Mouse (Mus musculus) midbrain, embryonic 15.5 days (tissue): Measurements from ENCODE around the gene Tie1. TPM values are rescaled to one million over a fixed set of nuclear protein-coding genes. Genes with fewer than 3 reads are reported as not detected.

Experiments used
- ATAC-seq: fragments of 200-750 bp; cut with Nextera tagmentation; replicated peaks from 2 replicates; pipeline ENCODE4 v1.8.0; 2017; ENCODE audit warnings: moderate TSS enrichment
- H3K27ac ChIP-seq: fragments of 300-500 bp; sonication (generic); 2 replicates; pipeline ENCODE4 v1.5.1; 2015; ENCODE audit warnings: mild to moderate bottlenecking, inconsistent platforms
- H3K27me3 ChIP-seq: fragments of 300-500 bp; sonication (generic); replicated peaks from 2 replicates; pipeline ENCODE4 v1.6.1; 2015; ENCODE audit warnings: inconsistent platforms
- H3K36me3 ChIP-seq: fragments of 300-500 bp; sonication (generic); replicated peaks from 2 replicates; pipeline ENCODE4 v1.6.1; 2015; ENCODE audit warnings: inconsistent platforms
- H3K4me1 ChIP-seq: fragments of 300-500 bp; sonication (generic); 2 replicates; pipeline ENCODE4 v1.6.1; 2015; ENCODE audit warnings: inconsistent platforms
- H3K4me2 ChIP-seq: fragments of 300-500 bp; sonication (generic); 2 replicates; pipeline ENCODE4 v1.6.1; 2015; ENCODE audit warnings: inconsistent platforms, mild to moderate bottlenecking, moderate library complexity
- H3K4me3 ChIP-seq: fragments of 300-500 bp; sonication (generic); 2 replicates; pipeline ENCODE4 v1.5.1; 2015; ENCODE audit warnings: mild to moderate bottlenecking, inconsistent platforms
- H3K9ac ChIP-seq: fragments of 300-500 bp; sonication (generic); 2 replicates; pipeline ENCODE4 v1.6.1; 2015; ENCODE audit warnings: mild to moderate bottlenecking, inconsistent platforms
- H3K9me3 ChIP-seq: fragments of 300-500 bp; sonication (generic); 2 replicates; pipeline ENCODE4 v1.6.1; 2016; ENCODE audit warnings: inconsistent platforms
- WGBS: fragments of 180-500 bp; shearing (Covaris S2); methylation state at CpG from one replicate; pipeline ENCODE4 v1.1.7; 2015; ENCODE audit warnings: mixed read lengths; 5-methylcytosine and 5-hydroxymethylcytosine counted together
- polyA plus RNA-seq: library from polyadenylated mRNA; unstranded; fragments of >200 nt; fragmentation: Nextera tagmentation; extraction: Ambion mirVana; gene quantifications from 2 replicates; pipeline ENCODE4 v1.2.1, GENCODE M21; 2015

Gene Tie1
- polyA plus RNA-seq, 1 experiment from 2014 or later, result 16.8 TPM

DNA sequence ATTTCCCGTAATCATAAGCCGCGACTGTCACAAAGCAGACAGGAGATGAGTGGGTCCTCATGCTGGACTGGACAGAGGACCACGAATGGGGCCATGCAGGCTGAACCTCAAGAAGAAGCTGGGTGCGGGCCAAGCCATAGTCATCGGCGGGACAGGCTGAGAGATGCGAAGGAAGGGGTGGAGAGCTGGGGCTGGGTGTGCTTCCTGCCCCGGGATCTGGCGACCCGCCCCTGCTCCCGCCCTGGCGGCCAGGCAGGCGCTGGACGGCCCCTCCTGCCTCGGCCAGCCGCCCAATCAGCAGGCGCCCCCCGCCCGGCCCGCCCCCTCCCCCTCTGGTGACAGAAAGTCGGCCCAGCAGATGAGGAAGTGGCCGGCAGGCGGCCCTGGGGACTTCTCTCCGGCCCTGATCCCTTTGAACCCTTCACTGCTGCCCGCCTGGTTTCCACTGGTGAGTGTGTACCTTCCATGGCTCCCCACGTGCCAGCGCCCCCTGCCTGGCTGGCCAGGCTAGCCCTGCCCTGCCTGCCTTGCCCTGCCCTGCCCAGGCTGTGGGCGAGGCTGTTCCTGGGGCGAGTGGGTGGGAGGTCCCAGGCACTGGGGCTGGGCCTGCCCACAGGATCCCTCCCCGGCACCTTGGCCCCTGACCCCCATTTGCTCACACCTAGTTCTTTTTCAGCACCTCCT is 62.0 kb downstream of the Tie1 start, which contains the start of gene Elovl1:
Elovl1 (plus strand) TSS at position 326 of the 684 bp plus-strand sequence.
- peak within 1 kb of the TSS; percentile 65 for H3K9ac ChIP-seq
- ATAC-seq, result peak; percentile 91
- 0 out of 2 replicates have a peak, but pooled peaks cover 1% of the 10 kb centered on the region for H3K36me3 ChIP-seq
- no peaks in the 10 kb centered on the region for H3K27me3 ChIP-seq
- WGBS, result under 1% methylated on average over 29 of the region's 31 CpGs
- no peaks in the 10 kb centered on the region for H3K9me3 ChIP-seq
- peaks cover 18% of the 10 kb centered on the region for H3K4me1 ChIP-seq
- peak within 1 kb of the TSS; percentile 43 for H3K4me3 ChIP-seq
- peak within 1 kb of the TSS; percentile 68 for H3K4me2 ChIP-seq
- H3K27ac ChIP-seq, result peak within 1 kb of the TSS; percentile 62

DNA sequence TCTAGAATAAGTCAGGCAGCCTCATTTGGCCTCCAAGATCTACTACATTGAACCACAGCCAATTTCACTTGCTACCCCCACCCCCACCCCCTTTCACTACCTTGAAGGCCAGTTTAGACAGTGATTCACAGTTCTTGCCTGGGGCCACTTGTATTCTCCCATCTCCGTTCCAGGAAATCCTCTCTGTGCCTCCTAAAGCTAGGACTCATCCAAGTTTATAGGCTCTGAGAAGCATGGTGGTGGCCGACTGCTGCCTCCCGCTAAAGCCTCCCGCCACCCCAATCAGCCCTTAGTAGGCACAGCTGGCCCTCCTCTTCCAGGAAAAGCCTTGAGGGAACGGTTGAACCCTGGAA is 62.5 kb downstream of the Tie1 start:
- under 1% methylated on average over 5 of the region's 5 CpGs for WGBS
- H3K9me3 ChIP-seq, result no peaks in the 10 kb centered on the region
- peak overlapping the region; percentile 43 for H3K4me3 ChIP-seq
- H3K27me3 ChIP-seq, result no peaks in the 10 kb centered on the region
- H3K27ac ChIP-seq, result peak overlapping the region; percentile 62
- H3K4me1 ChIP-seq, result peaks cover 18% of the 10 kb centered on the region
- peak overlapping the region; percentile 65 for H3K9ac ChIP-seq
- H3K36me3 ChIP-seq, result no peaks in the 10 kb centered on the region; the same call in 1 of the 2 replicates
- peak overlapping the region; percentile 68 for H3K4me2 ChIP-seq
- peak; percentile 55 for ATAC-seq

DNA sequence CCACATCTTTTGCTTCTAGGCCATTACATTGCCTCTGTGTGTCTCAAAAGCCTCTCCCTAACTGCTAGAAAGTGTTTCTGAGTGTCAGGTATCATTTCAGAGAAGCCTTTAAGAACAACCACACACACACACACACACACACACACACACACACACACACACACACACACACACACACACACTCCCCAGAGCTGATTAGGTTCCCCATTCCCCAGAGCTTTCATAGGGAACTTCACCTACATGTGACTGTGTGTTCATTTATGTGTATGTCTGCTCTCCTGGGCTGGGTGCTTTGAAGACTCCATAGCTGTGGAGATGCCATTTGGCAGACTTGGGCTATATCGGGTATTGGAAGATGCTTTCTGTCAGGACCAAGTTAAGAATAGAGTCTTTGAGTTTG is 64.5 kb downstream of the Tie1 start:
- Histone ChIP-seq H3K27me3 (no peaks in the 10 kb centered on the region), H3K4me3 (no peak overlapping the region), H3K4me2 (no peak overlapping the region), H3K9me3 (no peaks in the 10 kb centered on the region), H3K4me1 (peaks cover 18% of the 10 kb centered on the region), H3K36me3 (peaks cover 6% of the 10 kb centered on the region; the same call in 1 of the 2 replicates), H3K27ac (no peak overlapping the region), H3K9ac (no peak overlapping the region)
- ATAC-seq, result no peak
- WGBS, result 100% methylated on average over 1 of the region's 1 CpGs

DNA sequence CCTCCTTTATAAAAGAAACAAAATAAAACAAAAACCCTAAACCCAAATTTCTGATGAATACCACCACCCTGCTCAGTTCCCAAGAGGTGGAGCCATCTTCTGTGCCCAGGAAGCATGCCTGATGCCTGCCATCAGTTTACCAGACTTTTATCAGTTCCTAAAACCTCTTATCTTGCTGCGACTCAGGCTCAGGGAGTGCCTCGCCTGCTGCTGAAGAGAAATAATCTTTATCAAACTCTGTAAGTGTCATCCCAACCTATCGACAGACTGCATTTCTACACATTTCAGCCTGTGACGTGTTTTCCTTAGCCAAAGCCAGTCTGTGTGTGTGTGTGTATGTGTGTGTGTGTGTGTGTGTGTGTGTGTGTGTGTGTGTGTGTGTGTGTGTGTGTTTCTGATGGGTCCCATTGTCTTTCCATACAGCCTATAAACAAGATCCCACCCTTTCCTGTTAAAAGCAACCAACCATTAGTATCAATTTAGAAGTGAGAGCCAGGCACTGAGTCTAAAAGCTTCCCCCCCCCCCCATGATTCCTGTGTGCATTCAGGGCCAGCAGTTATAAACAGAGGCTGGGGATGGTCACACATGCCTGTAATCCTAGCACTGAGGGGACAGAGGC is 65.2 kb downstream of the Tie1 start:
- H3K36me3 ChIP-seq, result peaks cover 10% of the 10 kb centered on the region; the same call in 1 of the 2 replicates

DNA sequence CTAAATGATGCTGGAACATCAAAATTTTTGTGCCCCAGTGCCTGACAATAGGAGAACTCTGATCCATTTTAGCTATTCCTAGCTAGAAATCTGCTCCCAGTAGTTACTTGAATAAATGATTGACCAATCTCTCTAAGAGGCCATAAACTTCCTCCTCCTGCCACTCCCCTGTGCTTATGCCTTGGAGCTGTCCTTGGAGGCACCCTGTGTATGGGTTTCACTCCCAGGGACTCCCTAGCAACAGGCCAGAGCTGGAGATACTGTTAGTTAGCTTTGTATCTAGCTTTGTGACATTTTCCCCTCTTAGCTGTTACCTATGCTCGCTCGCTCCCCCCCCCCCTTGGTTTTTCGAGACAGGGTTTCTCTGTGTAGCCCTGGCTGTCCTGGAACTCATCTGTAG is 68.5 kb downstream of the Tie1 start:
- no peak overlapping the region for H3K4me2 ChIP-seq
- H3K27ac ChIP-seq, result no peak overlapping the region
- H3K9ac ChIP-seq, result no peak overlapping the region
- no peaks in the 10 kb centered on the region for H3K4me1 ChIP-seq
- no peak for ATAC-seq
- H3K9me3 ChIP-seq, result no peaks in the 10 kb centered on the region
- WGBS, result 94% methylated on average over 3 of the region's 3 CpGs
- no peaks in the 10 kb centered on the region for H3K27me3 ChIP-seq
- peaks cover 16% of the 10 kb centered on the region; the same call in 1 of the 2 replicates for H3K36me3 ChIP-seq
- no peak overlapping the region for H3K4me3 ChIP-seq

More for the DNA sequence above, 65.2 kb downstream of the Tie1 start:
- H3K27ac ChIP-seq, result no peak overlapping the region
- H3K4me3 ChIP-seq, result no peak overlapping the region
- WGBS, result 84% methylated on average over 4 of the region's 4 CpGs
- ATAC-seq, result no peak
- H3K9me3 ChIP-seq, result no peaks in the 10 kb centered on the region
- no peaks in the 10 kb centered on the region for H3K27me3 ChIP-seq
- peaks cover 18% of the 10 kb centered on the region for H3K4me1 ChIP-seq
- no peak overlapping the region for H3K4me2 ChIP-seq
- H3K9ac ChIP-seq, result no peak overlapping the region

Other genes starting within 250 kb of the Tie1 start
- gene Ptprf, start 198.7 kb downstream of the Tie1 start, polyA plus RNA-seq, result 93.9 and 94.2 TPM in 2 replicates
- gene Szt2, start 80.8 kb downstream of the Tie1 start, polyA plus RNA-seq, result 11.1 and 11.5 TPM in 2 replicates
- gene Med8, start 80.7 kb downstream of the Tie1 start, polyA plus RNA-seq, result 96.5 and 96.7 TPM in 2 replicates
- gene Elovl1, start 62.0 kb downstream of the Tie1 start, polyA plus RNA-seq, result 30.7 and 31.4 TPM in 2 replicates
- 35.5 and 48.3 TPM in 2 replicates for gene Cdc20, start 52.7 kb downstream of the Tie1 start, polyA plus RNA-seq
- 0.13 and 0.14 TPM in 2 replicates for gene Mpl, start 32.5 kb downstream of the Tie1 start, polyA plus RNA-seq
- 0.18 TPM in 1 of 2 replicates, not detected in the other for gene 2610528J11Rik, start 36.9 kb upstream of the Tie1 start, polyA plus RNA-seq
- 0.20 and 0.32 TPM in 2 replicates for gene Tmem125, start 54.0 kb upstream of the Tie1 start, polyA plus RNA-seq
- gene Cfap57, start 130.7 kb upstream of the Tie1 start, polyA plus RNA-seq, result 2.1 and 2.3 TPM in 2 replicates
- 88.3 and 91.6 TPM in 2 replicates for gene Ebna1bp2, start 130.7 kb upstream of the Tie1 start, polyA plus RNA-seq
- not detected in 2 replicates for gene Olfr62, start 168.9 kb upstream of the Tie1 start, polyA plus RNA-seq
- gene Olfr1342, start 202.7 kb upstream of the Tie1 start, polyA plus RNA-seq, result not detected in 2 replicates
- gene Olfr1341, start 213.5 kb upstream of the Tie1 start, polyA plus RNA-seq, result not detected in 2 replicates
- gene Olfr1340, start 230.1 kb upstream of the Tie1 start, polyA plus RNA-seq, result not detected in 2 replicates
- gene Olfr1339, start 242.1 kb upstream of the Tie1 start, polyA plus RNA-seq, result not detected in 2 replicates